Mouse (Mus musculus) hematopoietic stem cell, adult 5-6 weeks (primary cell): ENCODE results near the gene Slc38a3. TPM values are rescaled to one million over a fixed set of nuclear protein-coding genes. Genes with fewer than 3 reads are reported as not detected.
A peak's percentile ranks its signal among the peaks of the same experiment; 100 is the strongest.

ENCODE experiments used
- ATAC-seq, 2 experiments: fragments of 125-278 bp in 1 of 2; replicated peaks in 1 of 2; 2 replicates each; pipeline ENCODE4 v1.8.0; 2016 to 2017; ENCODE audit warnings: inconsistent platforms in 2 of 2, mild to moderate bottlenecking in 2 of 2, moderate number of reproducible peaks in 2 of 2, low read depth in 1 of 2, moderate TSS enrichment in 1 of 2; ENCODE audit not compliant: low FRiP score in 2 of 2, poor library complexity in 2 of 2, severe bottlenecking in 2 of 2, insufficient read depth in 1 of 2, low TSS enrichment in 1 of 2
- total RNA-seq: library from RNA; stranded (forward); fragments of 172-1452, 232-1000 nt; gene quantifications from 2 replicates; pipeline ENCODE4 v1.2.3, GENCODE M21; 2017

The Slc38a3 gene
- not detected in 2 replicates for total RNA-seq

DNA sequence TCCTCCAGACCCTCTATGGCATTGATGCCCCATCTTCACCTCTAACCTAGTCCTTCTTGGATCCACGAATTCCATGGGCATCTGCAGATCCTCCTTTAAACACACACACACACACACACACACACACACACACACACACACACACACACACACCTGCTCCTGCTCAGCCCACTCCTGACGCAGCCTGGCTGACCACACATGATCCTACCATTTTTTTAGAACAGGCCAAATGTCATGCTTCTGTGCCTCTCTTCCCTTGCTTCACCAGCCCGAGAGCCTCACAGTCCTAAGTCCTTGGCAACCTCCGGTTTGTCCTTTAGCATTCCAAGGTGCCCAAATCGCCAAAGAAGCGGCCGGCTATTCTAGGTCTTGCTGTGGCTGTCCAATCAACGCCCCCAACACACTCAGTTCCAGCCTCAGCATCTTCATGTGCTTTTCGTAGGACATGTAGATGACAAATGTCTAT is at the start of gene Slc38a3:
Gene Slc38a3 (minus strand): TSS at position 51 of the 466 bp plus-strand sequence.
- ATAC-seq = no peak

DNA sequence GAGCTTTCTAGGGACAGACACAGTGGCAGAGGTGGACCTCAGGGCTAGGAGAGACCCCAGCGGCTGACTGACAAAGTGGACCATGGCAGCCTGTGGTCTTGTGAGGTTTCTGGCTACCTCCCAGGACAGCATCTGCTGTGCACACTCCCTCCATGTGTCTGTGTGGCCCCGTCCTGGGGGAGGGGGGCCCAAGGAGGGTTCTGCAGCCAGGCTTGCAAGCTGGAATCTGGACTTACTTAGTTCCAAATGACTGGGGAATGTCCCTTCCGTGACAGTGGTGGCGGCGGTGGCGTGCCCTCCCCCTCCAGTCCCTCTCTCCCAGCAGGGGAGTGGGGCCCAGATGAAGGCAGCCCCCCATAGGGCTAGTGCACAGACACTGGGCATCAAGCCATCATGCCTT is 47.6 kb upstream of the Slc38a3 start:
- no peak for ATAC-seq

DNA sequence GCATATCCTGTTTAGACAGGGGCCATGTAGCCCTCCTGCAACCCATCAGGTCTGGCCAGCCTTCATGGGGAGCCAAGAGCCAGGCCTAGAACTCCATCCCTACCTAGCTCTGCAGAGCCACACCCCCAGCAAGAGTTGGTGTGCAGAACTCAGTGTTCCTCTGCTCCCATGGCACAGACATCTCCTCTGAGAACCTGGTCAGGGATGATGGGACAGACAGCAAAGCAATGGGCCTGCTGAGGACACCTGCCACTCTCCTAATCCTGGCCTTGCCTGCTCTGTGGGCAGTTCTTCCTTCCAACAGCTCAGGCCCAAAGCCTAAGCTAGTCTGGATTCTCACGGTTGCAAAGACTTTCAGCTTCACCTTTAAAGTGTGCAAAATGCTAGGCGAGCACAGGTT is 46.3 kb upstream of the Slc38a3 start:
- no peak for ATAC-seq

DNA sequence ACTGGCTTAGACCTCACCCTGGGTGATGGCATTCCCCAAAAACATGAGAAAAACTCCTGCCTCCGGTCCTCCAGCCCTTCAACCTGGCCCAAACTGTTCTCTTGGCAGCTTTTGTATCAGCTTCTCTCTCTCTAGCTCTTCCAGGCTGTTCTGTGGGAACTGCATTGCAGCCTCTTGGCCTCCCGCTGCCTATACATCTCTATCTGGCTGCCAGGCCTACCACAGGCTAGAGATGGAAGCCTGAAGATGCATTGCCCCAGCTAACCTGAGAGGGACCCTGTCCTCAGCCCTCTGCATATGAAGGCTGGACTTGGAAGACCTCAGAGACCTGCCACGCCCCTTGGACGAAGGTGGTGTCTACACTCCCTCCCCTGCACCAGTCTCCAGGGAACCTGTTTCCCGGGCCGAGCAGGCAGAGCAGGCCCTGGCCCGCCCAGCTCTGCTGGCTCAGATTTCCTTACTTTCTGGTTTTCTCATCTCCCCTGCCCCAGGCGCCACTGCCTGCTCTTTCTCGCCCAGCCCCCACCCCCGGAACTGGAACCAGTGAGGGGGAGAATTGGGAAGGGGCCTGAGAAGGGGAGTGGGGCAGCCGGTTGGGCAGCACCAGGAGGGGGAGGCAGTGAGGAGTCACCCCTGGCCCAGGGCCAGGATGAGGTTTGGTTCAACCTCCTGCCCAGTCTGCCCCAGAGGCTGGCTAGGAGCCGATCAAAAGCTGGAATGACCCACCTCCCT is 45.1 kb upstream of the Slc38a3 start:
- ATAC-seq = no peak

DNA sequence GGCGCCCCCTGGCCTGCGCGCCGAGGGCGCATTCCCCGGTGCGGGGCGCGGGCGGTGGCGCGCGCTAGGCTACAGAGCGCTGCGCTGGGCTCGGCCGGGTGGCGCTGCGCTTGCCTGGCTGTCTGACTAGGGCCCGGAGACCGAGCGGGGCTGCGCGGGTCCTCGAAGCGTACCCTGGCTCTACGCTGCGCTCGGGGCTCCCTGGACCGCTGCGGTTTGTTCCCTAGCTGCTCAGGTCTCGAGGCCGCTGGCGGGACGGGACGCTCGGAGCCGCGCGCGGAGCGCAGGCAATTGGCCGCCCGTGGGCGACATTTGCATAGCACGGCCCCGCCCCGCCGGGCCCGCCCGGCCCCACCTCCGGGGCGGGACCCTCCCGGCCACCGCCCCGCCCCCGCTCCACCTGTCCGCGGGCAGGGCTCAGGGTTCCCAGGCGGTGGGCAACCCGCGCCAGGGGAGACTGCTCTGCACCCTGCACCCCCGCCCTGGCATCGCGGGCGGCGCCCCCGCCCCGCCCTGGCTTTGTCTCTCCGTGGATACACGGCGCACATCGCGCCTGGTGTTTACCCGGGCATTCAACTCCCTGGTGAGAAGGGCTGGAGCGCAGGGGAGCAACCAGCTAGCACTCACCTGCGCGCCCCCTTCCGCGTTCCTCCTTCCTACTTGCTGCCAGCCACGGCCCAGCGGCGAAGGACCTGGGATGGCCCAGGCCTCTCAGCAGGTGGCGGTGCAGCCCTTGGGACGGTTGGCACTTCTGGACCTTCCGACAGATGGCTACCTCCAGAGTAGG is 40.6 kb upstream of the Slc38a3 start, which contains the start of gene Sema3f:
Gene Sema3f (minus strand): TSS at position 779 of the 787 bp plus-strand sequence.
- ATAC-seq = peak in 1 of 2 experiments; percentile 62; a peak in 2 of 4 replicates

DNA sequence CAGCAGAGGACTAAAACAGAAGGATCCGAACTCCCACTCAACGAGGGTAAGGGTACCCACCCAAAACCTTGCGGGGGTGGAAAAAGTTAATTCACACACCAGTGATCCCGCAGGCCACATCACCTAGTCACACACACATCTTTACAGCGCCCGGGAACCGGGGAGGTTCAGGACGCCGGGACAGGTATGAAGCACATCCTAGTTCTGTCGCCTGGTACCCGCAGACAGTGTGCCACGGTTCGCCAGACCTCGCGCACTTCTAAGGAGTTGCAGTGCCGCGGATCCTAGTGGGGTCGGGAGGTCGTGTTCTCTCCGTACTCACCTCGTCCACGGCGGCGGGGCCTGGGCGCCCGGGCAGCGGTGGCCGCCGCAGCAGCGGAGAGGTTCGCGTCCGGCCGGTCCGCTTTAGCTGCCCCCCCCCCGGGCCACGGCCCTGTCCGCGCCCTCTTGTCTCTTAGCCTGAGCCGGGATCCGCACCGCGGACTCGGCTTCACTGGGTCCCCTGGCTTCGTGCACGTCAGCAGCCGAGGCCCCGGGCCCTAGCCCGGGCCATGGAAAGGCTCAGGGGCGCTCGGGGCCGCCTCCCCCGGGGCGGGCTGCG is 39.9 kb upstream of the Slc38a3 start:
- no peak for ATAC-seq

DNA sequence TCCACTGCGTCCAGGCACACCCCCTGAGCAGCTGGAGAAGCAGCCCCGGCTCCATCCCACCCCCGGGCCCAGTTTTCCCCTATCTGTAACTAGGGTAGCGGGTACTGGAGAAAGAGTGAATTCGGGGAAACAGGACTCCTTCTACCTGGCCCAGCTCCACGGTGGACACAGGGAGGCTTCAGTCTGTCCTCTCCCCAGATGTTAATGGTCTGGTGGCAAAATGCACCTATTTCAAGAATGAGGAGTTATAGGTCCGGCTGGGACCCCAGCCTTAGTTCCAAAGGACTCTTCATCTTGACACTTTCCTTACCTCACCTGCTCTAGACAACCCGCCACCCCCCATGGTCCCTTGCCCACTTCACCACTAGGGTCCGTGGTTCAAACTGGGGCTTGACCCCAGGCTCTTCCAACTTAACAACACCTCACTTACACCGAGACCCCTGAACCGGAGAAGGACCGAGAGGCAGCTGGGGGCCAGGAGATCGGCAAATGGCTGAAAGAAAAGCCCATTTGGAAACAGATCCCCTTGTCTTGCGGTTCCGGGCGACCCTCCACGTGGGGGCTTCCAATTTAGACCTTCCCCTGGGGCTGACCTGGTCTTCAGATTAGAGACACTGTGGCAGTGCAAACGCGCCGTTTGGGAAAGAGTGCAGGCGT is 39.2 kb upstream of the Slc38a3 start:
- no peak for ATAC-seq

DNA sequence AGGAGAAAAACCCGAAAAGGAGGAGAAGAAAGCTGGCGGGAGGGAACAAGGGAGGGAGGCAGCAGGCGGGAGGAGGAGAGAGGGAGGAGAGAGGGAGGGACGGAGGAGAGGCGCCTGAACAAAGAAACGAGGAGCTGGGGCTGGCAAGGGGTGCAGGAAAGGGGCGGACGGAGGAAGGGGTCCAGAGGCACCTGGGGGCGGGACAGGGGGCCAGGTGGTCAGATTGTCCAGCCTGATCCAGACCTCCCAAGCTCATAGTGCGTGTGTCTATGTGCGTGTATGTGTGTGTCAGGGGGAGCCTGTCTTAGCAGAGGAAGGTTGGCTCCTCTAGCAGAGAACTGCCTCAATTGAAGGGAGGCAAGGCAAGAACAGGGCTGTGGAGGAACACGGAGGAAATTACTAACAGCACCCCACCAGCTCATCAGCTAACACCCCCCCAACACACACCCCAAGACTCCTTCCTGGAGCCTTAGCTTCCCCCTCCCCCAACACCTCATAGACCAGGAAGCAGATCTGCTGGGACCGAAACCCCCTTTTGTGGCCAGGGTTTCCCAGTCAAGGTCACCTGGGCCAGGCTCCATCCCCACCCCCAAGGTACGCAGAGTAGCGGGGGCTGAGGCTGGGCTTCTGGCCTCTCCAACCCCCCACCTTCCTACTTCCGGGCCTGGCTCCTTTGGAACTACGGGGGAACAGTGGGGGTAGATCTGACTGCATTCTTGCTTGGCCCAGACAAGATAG is 38.5 kb upstream of the Slc38a3 start:
- no peak for ATAC-seq

DNA sequence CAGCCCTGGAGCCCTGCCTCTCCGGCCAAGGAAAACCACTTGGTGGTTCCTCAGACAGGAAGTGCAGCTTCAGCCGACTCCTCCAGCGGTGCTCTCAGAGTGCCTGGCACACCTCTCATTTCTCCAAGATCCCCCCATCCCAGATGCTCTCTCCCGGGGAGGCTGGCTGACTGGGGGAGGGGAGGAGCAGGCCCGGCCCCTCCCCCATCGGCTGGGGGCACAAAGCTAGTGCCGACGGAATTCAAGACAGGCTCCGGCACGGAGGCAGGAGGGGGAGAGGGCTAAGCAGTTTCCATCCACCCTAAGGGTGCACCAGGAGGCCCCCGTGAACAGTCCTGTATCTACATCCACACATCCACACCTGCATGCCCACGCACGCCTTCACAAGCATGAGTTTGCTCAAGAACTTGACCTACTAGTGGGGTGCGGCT is 37.5 kb upstream of the Slc38a3 start:
- ATAC-seq = no peak

DNA sequence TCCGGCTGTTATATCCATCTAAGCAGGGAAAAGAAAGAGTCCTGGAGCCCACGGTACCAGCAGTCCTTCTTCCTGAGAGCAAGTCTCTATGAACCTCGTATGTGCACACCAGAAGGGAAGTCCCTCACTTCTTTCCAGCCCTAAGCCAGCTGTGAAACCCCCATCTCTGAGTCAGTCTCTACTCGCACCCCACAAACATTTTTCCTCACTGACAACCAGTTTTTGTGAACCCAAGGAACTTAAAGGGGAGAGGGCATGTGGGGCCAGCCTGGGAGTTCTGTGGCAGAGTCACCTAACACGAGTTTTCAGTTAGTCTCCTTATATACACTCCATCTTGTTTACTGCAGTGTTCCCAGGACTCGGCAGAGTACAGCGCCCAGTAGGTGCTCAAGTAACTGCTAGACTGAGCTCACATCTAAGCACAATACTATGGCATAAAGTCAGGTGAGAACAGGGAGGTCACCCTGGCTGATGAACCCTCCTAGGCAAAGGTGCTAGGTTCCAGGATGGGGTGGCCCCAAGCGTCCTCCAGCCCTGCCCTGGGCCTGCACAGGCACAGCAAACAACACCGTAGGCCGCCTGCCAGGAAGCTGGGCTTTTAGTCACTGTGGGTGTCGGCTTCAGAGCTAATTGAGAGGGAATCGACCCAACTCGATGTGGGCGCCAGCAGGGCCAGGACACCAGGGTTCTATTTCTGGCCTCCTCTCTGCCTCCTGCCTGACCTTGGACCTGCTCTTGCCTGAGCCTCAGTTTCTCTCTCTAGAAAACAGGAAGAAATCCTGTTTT is 34.2 kb upstream of the Slc38a3 start:
- ATAC-seq = no peak

DNA sequence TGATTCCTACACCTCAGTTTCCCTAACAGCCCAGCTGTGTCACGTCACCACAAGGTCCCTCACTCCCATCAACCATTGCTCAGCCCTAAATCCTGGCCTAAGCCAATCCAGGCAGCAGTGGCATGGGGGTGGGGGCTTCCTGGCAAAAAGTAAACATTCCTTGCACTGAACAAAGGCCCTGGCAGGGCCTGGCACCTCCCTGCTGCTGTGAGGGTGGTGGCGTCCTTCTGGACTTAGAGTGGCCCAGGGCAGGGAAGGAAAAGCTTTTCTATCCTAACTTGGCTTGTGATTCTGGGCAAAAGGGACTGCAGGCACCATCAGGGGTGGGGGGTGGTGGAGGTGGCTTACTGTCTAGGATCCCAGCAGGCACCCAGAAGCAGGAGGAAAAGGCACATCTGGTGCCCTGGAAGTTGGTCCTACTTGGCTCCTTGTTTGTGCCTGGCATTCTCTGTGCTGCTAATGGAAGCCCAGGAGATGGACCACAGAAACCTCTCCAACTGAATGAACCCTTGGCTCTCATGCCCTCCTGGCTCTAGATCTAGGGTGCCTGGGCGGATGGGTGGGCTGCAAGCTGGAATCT is 33.4 kb upstream of the Slc38a3 start:
- no peak for ATAC-seq

DNA sequence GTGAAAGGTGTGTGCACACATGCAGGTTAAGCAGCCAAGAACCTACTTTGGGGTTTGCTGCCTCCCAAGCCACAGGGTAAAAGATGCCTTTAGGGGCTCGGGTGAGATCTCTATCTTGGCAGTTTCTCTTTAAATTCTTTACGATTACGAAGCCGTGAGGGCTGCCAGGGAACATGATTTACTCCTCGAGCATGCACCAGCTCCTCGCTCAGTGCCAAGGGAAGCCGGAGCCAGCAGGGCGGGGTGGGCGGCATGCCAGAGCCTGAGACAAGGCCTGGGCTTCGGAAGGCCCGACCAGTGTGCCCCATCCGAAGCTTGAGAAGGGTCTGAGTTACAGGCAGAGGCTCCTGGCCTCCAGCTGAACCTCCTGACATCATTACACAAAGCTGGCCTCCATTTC is 32.3 kb upstream of the Slc38a3 start:
- peak in 1 of 2 experiments; percentile 31; a peak in 1 of 4 replicates for ATAC-seq

DNA sequence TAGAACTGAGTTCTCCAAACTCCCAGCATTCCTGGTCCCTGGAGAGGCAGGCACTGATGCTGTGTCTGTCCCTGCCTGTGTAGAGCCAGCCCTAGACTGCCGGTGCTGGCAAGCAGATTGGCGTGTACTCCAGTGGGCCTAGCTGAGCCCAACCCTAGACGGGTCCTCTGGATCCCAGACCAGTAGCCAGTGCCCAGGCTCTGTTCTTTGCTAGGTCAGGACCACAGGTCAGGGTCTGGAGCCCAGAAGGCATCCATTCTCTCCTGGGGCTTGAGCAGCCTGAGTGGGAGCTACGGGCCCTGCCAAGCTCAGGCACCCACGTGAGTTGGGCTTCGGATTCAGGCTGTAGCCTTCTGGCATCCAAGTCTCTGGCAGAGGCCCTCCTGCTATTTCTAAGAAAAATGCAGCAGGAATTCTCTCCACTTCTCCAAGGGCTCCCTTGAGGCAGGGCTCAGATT is 30.8 kb upstream of the Slc38a3 start:
- no peak for ATAC-seq

DNA sequence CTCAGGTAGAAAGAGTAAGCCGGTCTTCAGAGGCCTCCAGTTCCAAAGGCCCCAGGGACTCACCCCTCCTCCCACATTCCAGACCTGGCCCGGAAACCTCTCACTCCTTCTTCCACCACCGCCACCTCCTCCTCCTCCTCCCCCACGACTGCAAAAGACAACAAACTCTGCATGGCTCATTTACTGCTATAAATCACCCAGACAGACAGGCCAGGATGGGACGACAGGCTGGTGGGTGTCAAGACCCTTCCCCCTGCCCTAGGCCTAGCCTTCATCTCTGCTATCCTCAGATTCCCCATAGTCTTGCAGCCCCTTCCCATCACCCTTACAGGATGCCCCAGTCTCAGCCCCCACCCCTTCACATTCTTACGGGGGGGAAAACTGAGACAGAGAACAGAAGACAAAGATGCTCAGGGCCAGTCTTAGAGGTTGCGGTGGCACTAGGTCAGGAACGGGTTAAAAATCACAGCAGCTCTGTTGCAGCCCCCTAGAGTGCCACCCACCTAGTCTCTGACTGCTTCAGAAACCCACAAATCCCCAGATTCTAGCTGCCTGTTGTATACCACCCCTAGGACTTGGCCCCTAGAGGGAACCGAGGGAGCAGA is 30.1 kb upstream of the Slc38a3 start:
- ATAC-seq = no peak

DNA sequence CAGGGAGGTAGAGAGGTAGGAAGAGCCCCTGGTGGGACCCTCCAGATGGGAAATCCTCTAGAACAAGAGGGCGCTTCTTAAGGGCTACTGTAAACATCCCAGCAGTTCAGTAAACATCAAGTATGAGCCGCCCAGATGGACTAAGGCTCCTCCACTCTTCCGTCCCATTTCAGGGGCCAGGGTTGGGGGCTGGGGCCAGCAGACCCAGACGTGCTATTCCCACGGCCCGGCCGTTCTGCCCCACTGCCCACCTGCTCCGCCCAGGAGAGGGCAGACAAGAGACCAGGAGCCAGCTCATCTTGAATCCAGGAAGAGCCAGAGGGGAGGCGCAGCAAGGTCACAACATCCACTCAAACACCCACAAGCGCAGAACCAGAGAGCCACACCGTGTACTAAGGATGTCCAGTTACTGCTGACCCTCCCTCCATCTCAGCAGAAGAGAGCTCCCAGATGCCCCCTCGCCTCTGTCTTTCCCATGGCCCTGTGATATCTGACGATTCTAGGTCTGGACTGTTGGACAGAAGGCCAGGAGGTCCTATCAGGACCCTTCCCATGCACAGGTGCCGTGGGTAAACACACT is 29.4 kb upstream of the Slc38a3 start:
- no peak for ATAC-seq
